Mouse (Mus musculus) liver, adult 2 months (tissue): ENCODE results near the gene Ptprk. TPM values are rescaled to one million over a fixed set of nuclear protein-coding genes. Genes with fewer than 3 reads are reported as not detected.

Experiments
- DNase-seq: peaks from one replicate; pipeline ENCODE4 v3.0.0-alpha.2; 2011; ENCODE audit warnings: low read depth, low spot score; ENCODE audit errors: extremely low read depth
- H3K27ac ChIP-seq: fragments of 200-500 bp; replicated peaks from 2 replicates; pipeline ENCODE4 v1.5.1; 2012; ENCODE audit warnings: low read depth, mild to moderate bottlenecking, control low read depth, inconsistent platforms, low read length; ENCODE audit not compliant: insufficient read depth
- H3K27me3 ChIP-seq: fragments of 200-500 bp; 2 replicates; pipeline ENCODE4 v1.6.1; 2012; ENCODE audit warnings: mild to moderate bottlenecking, moderate library complexity, low read length, inconsistent platforms; ENCODE audit not compliant: control insufficient read depth, insufficient read depth
- H3K36me3 ChIP-seq: fragments of 200-500 bp; 2 replicates; pipeline ENCODE4 v1.6.1; 2012; ENCODE audit warnings: low read length, inconsistent platforms; ENCODE audit not compliant: control insufficient read depth, insufficient read depth
- H3K4me1 ChIP-seq: fragments of 200-500 bp; 2 replicates; pipeline ENCODE4 v1.6.1; 2011; ENCODE audit warnings: low read length; ENCODE audit not compliant: control insufficient read depth, insufficient read depth
- H3K4me3 ChIP-seq: fragments of 200-500 bp; 2 replicates; pipeline ENCODE4 v1.5.1; 2011; ENCODE audit warnings: low read depth, mild to moderate bottlenecking, control low read depth, low read length, moderate library complexity; ENCODE audit not compliant: insufficient read depth
- H3K79me2 ChIP-seq: fragments of 200-500 bp; 2 replicates; pipeline ENCODE4 v1.6.1; 2012; ENCODE audit warnings: inconsistent platforms, mild to moderate bottlenecking, low read length, moderate library complexity; ENCODE audit not compliant: control insufficient read depth, insufficient read depth
- H3K9ac ChIP-seq: fragments of 200-500 bp; 2 replicates; pipeline ENCODE4 v1.6.1; 2012; ENCODE audit warnings: low read depth, mild to moderate bottlenecking, control low read depth, inconsistent platforms, low read length
- CTCF ChIP-seq: fragments of 200-500 bp; IDR thresholded peaks from 2 replicates; pipeline ENCODE4 v1.5.1; 2011; ENCODE audit warnings: low read depth, low read length, control low read depth
- POLR2A ChIP-seq: fragments of 200-500 bp; IDR thresholded peaks from 2 replicates; pipeline ENCODE4 v1.6.1; 2011; ENCODE audit warnings: low read length, control low read depth; ENCODE audit not compliant: insufficient read depth; ENCODE audit errors: extremely low read depth
- WGBS: fragments of 180-500 bp; shearing (Covaris S2); methylation state at CpG from one replicate; pipeline ENCODE4 v1.1.7; 2018; 5-methylcytosine and 5-hydroxymethylcytosine counted together
- polyA plus RNA-seq: library from polyadenylated mRNA; depleted of rRNA; stranded (reverse); fragments of >200 nt; gene quantifications from 2 replicates; pipeline ENCODE4 v1.2.3, GENCODE M21; 2012
- total RNA-seq: library from RNA; depleted of rRNA; stranded (reverse); fragments of >200 nt; gene quantifications from 2 replicates; pipeline ENCODE4 v1.2.3, GENCODE M21; 2014

The Ptprk gene
- total and polyA plus RNA-seq, 2 experiments: 23.2 to 47.5 TPM

DNA sequence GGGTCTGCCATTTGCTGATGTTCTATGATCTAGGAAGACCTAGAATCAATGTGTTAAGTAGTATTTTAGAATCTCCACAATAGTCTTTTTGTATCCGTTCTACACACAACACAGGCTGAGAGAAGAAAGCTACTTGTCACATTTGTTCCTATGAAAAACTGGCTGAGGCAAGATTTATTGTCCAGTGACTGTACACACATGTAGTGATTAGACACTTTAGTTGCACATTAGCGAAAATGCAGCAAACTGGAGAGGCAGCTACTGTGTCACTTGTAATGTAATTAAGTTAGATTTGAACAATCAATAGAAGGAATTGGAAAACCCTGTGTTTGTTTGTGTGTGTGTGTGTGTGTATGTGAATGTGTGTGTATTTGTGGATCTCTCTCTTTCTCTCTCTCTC lies 8.6 kb downstream of the Ptprk start:
- peaks cover 26% of the 10 kb centered on the region for H3K4me1 ChIP-seq
- DNase-seq: peak; percentile 42
- no peaks in the 10 kb centered on the region for H3K36me3 ChIP-seq
- no peak overlapping the region for H3K27ac ChIP-seq
- TF ChIP-seq CTCF: no peak
- TF ChIP-seq POLR2A: no peak
- H3K9ac ChIP-seq: no peak overlapping the region
- peaks cover 29% of the 10 kb centered on the region; the same call in 1 of the 2 replicates for H3K79me2 ChIP-seq
- no peaks in the 10 kb centered on the region for H3K27me3 ChIP-seq
- H3K4me3 ChIP-seq: no peak overlapping the region
- WGBS: 67% methylated on average over 2 of the region's 2 CpGs

GRCm38 (mm10) chr10:28083625-28084024 lies 9.0 kb downstream of the Ptprk start:
- H3K36me3 ChIP-seq: no peaks in the 10 kb centered on the region
- no peak overlapping the region for H3K4me3 ChIP-seq
- no peak overlapping the region for H3K27ac ChIP-seq
- WGBS: 33% methylated on average over 1 of the region's 1 CpGs
- no peak for DNase-seq
- peaks cover 24% of the 10 kb centered on the region for H3K4me1 ChIP-seq
- H3K27me3 ChIP-seq: no peaks in the 10 kb centered on the region
- TF ChIP-seq CTCF: no peak
- no peak for TF ChIP-seq POLR2A
- no peak overlapping the region for H3K9ac ChIP-seq
- peaks cover 30% of the 10 kb centered on the region; the same call in 1 of the 2 replicates for H3K79me2 ChIP-seq

GRCm38 (mm10) chr10:28087341-28087740 lies 12.7 kb downstream of the Ptprk start:
- DNase-seq: peak; percentile 94
- Histone ChIP-seq H3K36me3 (no peaks in the 10 kb centered on the region), H3K27ac (peak overlapping the region; percentile 61), H3K27me3 (no peaks in the 10 kb centered on the region), H3K79me2 (peaks cover 31% of the 10 kb centered on the region), H3K4me1 (peaks cover 22% of the 10 kb centered on the region), H3K9ac (no peak overlapping the region), H3K4me3 (no peak overlapping the region)
- 20% methylated on average over 6 of the region's 6 CpGs for WGBS
- TF ChIP-seq POLR2A (no peak), CTCF (no peak)

- Histone ChIP-seq H3K4me1 (peaks cover 26% of the 10 kb centered on the region), H3K36me3 (no peaks in the 10 kb centered on the region), H3K79me2 (peaks cover 31% of the 10 kb centered on the region), H3K9ac (no peak overlapping the region), H3K27ac (peak overlapping the region; percentile 61), H3K27me3 (no peaks in the 10 kb centered on the region), H3K4me3 (no peak overlapping the region)
- no peak for DNase-seq
- TF ChIP-seq POLR2A (no peak), CTCF (no peak)
- 29% methylated on average over 3 of the region's 3 CpGs for WGBS
Measured at GRCm38 (mm10) chr10:28087749-28088148, 13.1 kb downstream of the Ptprk start.

GRCm38 (mm10) chr10:28096007-28096406 lies 21.4 kb downstream of the Ptprk start:
- Histone ChIP-seq H3K36me3 (no peaks in the 10 kb centered on the region), H3K79me2 (peaks cover 18% of the 10 kb centered on the region; the same call in 1 of the 2 replicates), H3K4me1 (peaks cover 31% of the 10 kb centered on the region), H3K9ac (no peak overlapping the region), H3K27me3 (no peaks in the 10 kb centered on the region), H3K4me3 (no peak overlapping the region), H3K27ac (peak overlapping the region; percentile 60; the same call in 1 of the 2 replicates)
- TF ChIP-seq POLR2A: no peak
- TF ChIP-seq CTCF: no peak
- DNase-seq: peak; percentile 99

DNA sequence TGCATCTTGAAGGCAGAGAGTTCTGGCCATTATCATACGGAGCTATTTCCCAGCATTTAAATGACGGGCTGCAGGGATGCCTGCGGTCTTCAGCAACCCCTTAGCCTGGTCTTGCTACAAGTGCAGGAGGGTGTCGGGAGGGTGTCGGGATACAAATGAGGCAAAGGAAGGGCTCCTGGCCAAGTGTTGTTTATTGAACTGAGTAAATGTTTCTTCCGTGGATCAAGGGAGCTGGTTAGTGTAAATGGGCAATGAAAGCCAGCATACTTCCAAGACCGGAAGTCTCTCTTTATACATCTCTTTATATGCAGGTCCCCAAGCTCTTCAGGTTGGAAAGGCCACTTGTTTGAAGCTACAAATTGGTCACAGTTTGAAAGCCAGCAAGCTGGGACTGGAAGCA lies 23.0 kb downstream of the Ptprk start:
- Histone ChIP-seq H3K36me3 (no peaks in the 10 kb centered on the region), H3K4me1 (peaks cover 21% of the 10 kb centered on the region), H3K9ac (no peak overlapping the region), H3K27me3 (no peaks in the 10 kb centered on the region), H3K4me3 (no peak overlapping the region), H3K27ac (0 out of 2 replicates have a peak overlapping the region, but pooled peaks have one; percentile 29), H3K79me2 (peaks cover 27% of the 10 kb centered on the region; the same call in 1 of the 2 replicates)
- TF ChIP-seq CTCF (no peak), POLR2A (no peak)
- 37% methylated on average over 7 of the region's 7 CpGs for WGBS
- DNase-seq: peak; percentile 63
